Mouse (Mus musculus): Measurements from ENCODE around the gene Zfp831. TPM values are rescaled to one million over a fixed set of nuclear protein-coding genes. Genes with fewer than 3 reads are reported as not detected.
A peak's percentile ranks its signal among the peaks of the same experiment; 100 is the strongest.

Gene Zfp831
- polyA plus RNA-seq (2016; fragmentation: Nextera tagmentation; extraction: Ambion mirVana): 0.01 and 0.06 TPM in 2 replicates

GRCm38 (mm10) chr2:174643448-174644144 is at the start of gene Zfp831:
Gene Zfp831, plus strand, starts transcription at chr2:174643534.
- Histone ChIP-seq H3K27me3 (replicated peaks) (no peaks in the 10 kb centered on the region), H3K27ac (no peak within 1 kb of the TSS), H3K9me3 (replicated peaks) (no peaks in the 10 kb centered on the region), H3K9ac (no peak within 1 kb of the TSS), H3K4me1 (no peaks in the 10 kb centered on the region), H3K4me3 (no peak within 1 kb of the TSS), H3K36me3 (no peaks in the 10 kb centered on the region), H3K4me2 (no peak within 1 kb of the TSS)
- 69% methylated on average over 18 of the region's 18 CpGs for WGBS (ENCODE audit: insufficient replicate concordance)
- ATAC-seq: peak; percentile 37; the same call in 1 of the 2 replicates

DNA sequence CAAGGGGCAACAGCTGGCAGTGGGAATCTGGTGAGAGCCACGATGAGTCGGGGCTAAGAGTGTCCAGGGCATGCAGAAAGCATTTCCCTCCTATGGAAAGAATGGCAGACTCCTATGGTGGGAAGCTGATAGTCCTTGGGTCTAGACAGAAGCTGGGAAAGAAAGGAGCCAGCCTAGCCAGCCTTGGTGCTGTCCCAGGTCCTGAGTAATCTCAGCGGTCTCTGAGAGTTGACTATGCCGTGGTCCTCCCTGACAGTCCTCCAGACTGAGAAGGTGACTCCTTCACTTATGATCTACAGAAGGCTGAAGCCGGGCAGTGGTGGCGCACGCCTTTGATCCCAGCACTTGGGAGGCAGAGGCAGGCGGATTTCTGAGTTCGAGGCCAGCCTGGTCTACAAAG is 48.4 kb upstream of the Zfp831 start:
- no peak overlapping the region for H3K4me3 ChIP-seq
- ATAC-seq: no peak
- 54% methylated on average over 9 of the region's 9 CpGs for WGBS (ENCODE audit: insufficient replicate concordance)

GRCm38 (mm10) chr2:174595611-174596010 is 47.7 kb upstream of the Zfp831 start:
- WGBS (ENCODE audit: insufficient replicate concordance): 60% methylated on average over 2 of the region's 2 CpGs
- ATAC-seq: no peak

More for the DNA sequence above, 48.4 kb upstream of the Zfp831 start:
- Histone ChIP-seq H3K9me3 (replicated peaks) (no peaks in the 10 kb centered on the region), H3K27me3 (replicated peaks) (peaks cover 10% of the 10 kb centered on the region), H3K9ac (no peak overlapping the region), H3K4me1 (peaks cover 9% of the 10 kb centered on the region), H3K36me3 (no peaks in the 10 kb centered on the region), H3K4me2 (no peak overlapping the region), H3K27ac (no peak overlapping the region)

DNA sequence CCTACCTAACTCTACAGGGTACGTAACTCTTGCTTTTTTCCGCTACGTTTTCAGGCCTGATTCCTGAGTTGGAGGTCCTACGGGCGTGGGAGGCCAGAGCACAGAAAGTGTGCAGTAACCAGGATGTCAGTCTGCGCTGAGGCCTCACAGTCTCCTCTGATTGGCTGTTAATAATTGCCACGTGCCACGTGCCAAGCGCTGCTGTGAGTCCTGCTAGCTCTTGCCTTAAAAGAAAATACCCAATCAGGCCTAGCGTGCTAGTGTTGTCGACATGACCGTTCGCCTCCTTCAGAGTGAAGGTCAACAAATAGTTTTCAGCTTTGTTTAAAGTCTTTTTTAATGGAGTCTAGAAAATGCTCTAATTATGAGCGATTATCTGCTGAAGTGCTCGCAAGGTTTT is 46.9 kb upstream of the Zfp831 start:
- Histone ChIP-seq H3K9ac (no peak overlapping the region), H3K27me3 (replicated peaks) (peaks cover 10% of the 10 kb centered on the region; the same call in 1 of the 2 replicates), H3K36me3 (no peaks in the 10 kb centered on the region), H3K4me3 (no peak overlapping the region), H3K4me2 (no peak overlapping the region), H3K9me3 (replicated peaks) (no peaks in the 10 kb centered on the region), H3K27ac (no peak overlapping the region), H3K4me1 (peaks cover 12% of the 10 kb centered on the region)
- no peak for ATAC-seq
- 83% methylated on average over 15 of the region's 15 CpGs for WGBS (ENCODE audit: insufficient replicate concordance)

More at GRCm38 (mm10) chr2:174595611-174596010, 47.7 kb upstream of the Zfp831 start:
- no peak overlapping the region for H3K27ac ChIP-seq
- H3K27me3 ChIP-seq (replicated peaks): peaks cover 10% of the 10 kb centered on the region
- H3K4me1 ChIP-seq: peaks cover 11% of the 10 kb centered on the region
- H3K4me2 ChIP-seq: no peak overlapping the region
- no peak overlapping the region for H3K4me3 ChIP-seq
- no peaks in the 10 kb centered on the region for H3K9me3 ChIP-seq (replicated peaks)
- no peaks in the 10 kb centered on the region for H3K36me3 ChIP-seq
- no peak overlapping the region for H3K9ac ChIP-seq

DNA sequence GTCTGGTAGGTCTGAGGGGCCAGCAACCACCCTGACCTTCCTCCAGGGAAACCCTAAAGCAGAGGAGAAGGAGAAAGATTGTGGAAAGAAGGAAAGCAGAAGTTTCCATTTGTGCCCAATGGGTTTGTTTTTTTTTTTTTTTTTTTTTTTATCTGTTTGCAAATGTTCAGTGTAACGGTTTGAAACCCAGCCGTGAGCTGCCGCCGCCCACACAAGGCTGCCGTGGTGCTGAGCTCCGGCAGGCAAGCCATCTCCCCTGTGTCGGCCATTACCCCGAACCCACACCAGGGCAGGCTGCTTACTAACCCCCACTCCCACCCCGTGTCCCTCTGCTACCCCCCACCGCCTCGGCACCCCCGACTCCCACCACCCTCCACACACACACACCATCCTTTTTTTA is 44.9 kb upstream of the Zfp831 start:
- H3K27me3 ChIP-seq (replicated peaks): peaks cover 10% of the 10 kb centered on the region; the same call in 1 of the 2 replicates
- H3K36me3 ChIP-seq: no peaks in the 10 kb centered on the region
- H3K4me2 ChIP-seq: no peak overlapping the region
- no peak overlapping the region for H3K9ac ChIP-seq
- H3K27ac ChIP-seq: no peak overlapping the region
- 33% methylated on average over 11 of the region's 12 CpGs for WGBS (ENCODE audit: insufficient replicate concordance)
- H3K9me3 ChIP-seq (replicated peaks): no peaks in the 10 kb centered on the region
- H3K4me1 ChIP-seq: peaks cover 28% of the 10 kb centered on the region
- no peak for ATAC-seq
- H3K4me3 ChIP-seq: no peak overlapping the region

GRCm38 (mm10) chr2:174599071-174599635 is 44.2 kb upstream of the Zfp831 start:
- ATAC-seq: no peak
- Histone ChIP-seq H3K36me3 (no peaks in the 10 kb centered on the region), H3K9ac (no peak overlapping the region), H3K27ac (no peak overlapping the region), H3K4me2 (no peak overlapping the region), H3K27me3 (replicated peaks) (peaks cover 10% of the 10 kb centered on the region; the same call in 1 of the 2 replicates), H3K9me3 (replicated peaks) (no peaks in the 10 kb centered on the region), H3K4me3 (no peak overlapping the region), H3K4me1 (peaks cover 28% of the 10 kb centered on the region)
- 70% methylated on average over 9 of the region's 9 CpGs for WGBS (ENCODE audit: insufficient replicate concordance)

- Histone ChIP-seq H3K4me3 (no peak overlapping the region), H3K36me3 (no peaks in the 10 kb centered on the region), H3K27me3 (replicated peaks) (peaks cover 10% of the 10 kb centered on the region; the same call in 1 of the 2 replicates), H3K9ac (no peak overlapping the region), H3K4me1 (peaks cover 28% of the 10 kb centered on the region), H3K27ac (no peak overlapping the region), H3K4me2 (no peak overlapping the region), H3K9me3 (replicated peaks) (no peaks in the 10 kb centered on the region)
- no peak for ATAC-seq
- 81% methylated on average over 9 of the region's 9 CpGs for WGBS (ENCODE audit: insufficient replicate concordance)
Observed at GRCm38 (mm10) chr2:174599853-174600271, 43.5 kb upstream of the Zfp831 start.

DNA sequence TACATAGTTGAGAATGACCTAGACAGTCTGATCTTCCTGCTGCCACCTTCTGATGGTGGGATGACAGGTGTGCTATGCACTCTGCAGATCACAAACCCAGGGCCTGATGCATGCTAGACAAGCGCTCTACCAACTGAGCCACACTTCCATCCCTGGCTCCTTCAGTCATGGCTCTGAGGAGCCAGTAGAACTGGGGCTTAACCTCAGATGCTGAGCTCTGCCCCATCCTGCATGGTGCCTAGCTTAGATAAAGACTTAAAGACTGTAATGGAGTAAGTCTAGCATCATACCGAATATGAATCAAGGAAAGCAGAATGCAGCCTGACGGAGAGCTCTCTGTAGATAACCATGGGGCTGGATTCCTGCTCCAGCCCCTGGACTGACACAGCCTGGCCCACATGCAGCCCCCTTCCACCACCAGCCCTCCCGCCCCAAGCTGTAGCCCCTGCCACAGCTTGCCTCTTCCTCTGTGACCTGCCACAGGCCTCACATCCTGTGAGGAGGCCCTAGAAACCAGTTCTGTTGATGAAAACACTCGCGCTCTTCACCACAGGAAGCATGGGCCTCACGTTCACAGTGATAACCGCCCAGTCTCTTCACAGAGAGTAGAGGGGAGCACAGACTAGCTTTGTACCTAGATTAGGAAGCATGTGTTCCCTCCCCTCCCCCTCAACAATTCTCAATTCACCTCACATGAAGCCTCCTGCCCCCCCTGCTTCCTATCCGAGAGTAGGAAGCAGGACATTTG is 41.2 kb upstream of the Zfp831 start:
- H3K27ac ChIP-seq: peak overlapping the region; percentile 51
- peaks cover 10% of the 10 kb centered on the region; the same call in 1 of the 2 replicates for H3K27me3 ChIP-seq (replicated peaks)
- no peak overlapping the region for H3K9ac ChIP-seq
- no peaks in the 10 kb centered on the region for H3K9me3 ChIP-seq (replicated peaks)
- 17% methylated on average over 9 of the region's 9 CpGs for WGBS (ENCODE audit: insufficient replicate concordance)
- ATAC-seq: peak; percentile 77
- no peak overlapping the region for H3K4me3 ChIP-seq
- peaks cover 28% of the 10 kb centered on the region for H3K4me1 ChIP-seq
- no peaks in the 10 kb centered on the region for H3K36me3 ChIP-seq
- H3K4me2 ChIP-seq: 0 out of 2 replicates have a peak overlapping the region, but pooled peaks have one; percentile 0

- H3K9ac ChIP-seq: no peak overlapping the region
- no peak overlapping the region for H3K4me3 ChIP-seq
- ATAC-seq: no peak
- no peak overlapping the region for H3K27ac ChIP-seq
- no peaks in the 10 kb centered on the region for H3K27me3 ChIP-seq (replicated peaks)
- no peaks in the 10 kb centered on the region for H3K9me3 ChIP-seq (replicated peaks)
- H3K4me1 ChIP-seq: peaks cover 28% of the 10 kb centered on the region
- no peaks in the 10 kb centered on the region for H3K36me3 ChIP-seq
- WGBS (ENCODE audit: insufficient replicate concordance): 71% methylated on average over 7 of the region's 7 CpGs
- H3K4me2 ChIP-seq: no peak overlapping the region
Observed at GRCm38 (mm10) chr2:174603321-174603720, 40.0 kb upstream of the Zfp831 start.

- Histone ChIP-seq H3K9me3 (replicated peaks) (no peaks in the 10 kb centered on the region), H3K4me3 (no peak overlapping the region), H3K27ac (no peak overlapping the region), H3K4me1 (peaks cover 19% of the 10 kb centered on the region), H3K4me2 (no peak overlapping the region), H3K36me3 (no peaks in the 10 kb centered on the region), H3K9ac (no peak overlapping the region), H3K27me3 (replicated peaks) (no peaks in the 10 kb centered on the region)
- 92% methylated on average over 1 of the region's 1 CpGs for WGBS (ENCODE audit: insufficient replicate concordance)
- ATAC-seq: no peak
Observed at GRCm38 (mm10) chr2:174605020-174605419, 38.3 kb upstream of the Zfp831 start.

GRCm38 (mm10) chr2:174605442-174606087 is 37.8 kb upstream of the Zfp831 start:
- Histone ChIP-seq H3K36me3 (no peaks in the 10 kb centered on the region), H3K4me1 (peaks cover 18% of the 10 kb centered on the region), H3K4me3 (no peak overlapping the region), H3K27ac (no peak overlapping the region), H3K9ac (no peak overlapping the region), H3K27me3 (replicated peaks) (no peaks in the 10 kb centered on the region), H3K9me3 (replicated peaks) (no peaks in the 10 kb centered on the region), H3K4me2 (no peak overlapping the region)
- no peak for ATAC-seq
- 62% methylated on average over 4 of the region's 4 CpGs for WGBS (ENCODE audit: insufficient replicate concordance)

Measured in liver, embryonic 12.5 days (tissue).